Mouse (Mus musculus): ENCODE data around the gene Grik3.

DNA sequence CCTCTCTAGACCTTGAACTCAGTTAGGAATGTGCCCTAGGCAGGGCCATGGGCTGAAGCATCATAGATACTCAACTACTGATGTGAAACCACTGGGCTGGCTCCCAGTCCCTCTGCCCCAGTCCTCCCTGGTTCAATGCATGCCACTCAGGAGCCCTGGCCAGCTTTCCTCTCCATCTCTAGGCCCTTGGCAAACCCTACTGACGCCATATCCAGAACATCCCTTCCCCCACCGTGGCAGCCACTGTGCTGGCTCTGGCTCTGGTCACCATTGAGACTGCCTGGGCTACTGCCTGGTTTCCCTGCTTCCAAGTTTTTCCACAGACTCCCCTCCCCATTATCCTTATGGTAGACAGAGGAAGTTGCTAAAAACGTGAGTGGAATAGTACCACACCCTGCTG lies 255.4 kb downstream of the Grik3 start:
- TF ChIP-seq POLR2A (IDR thresholded peaks at IDR 0.05; ENCODE audit: low read depth, low read length) (no peak), CTCF (IDR thresholded peaks at IDR 0.05; ENCODE audit: borderline replicate concordance, insufficient read depth, low read length) (no peak)

All from embryonic fibroblast, embryonic 13.5 days (primary cell).